Mouse (Mus musculus) megakaryocyte, embryonic 14.5 days (primary cell): ENCODE data around the gene Ginm1. TPM values are rescaled to one million over a fixed set of nuclear protein-coding genes. Genes with fewer than 3 reads are reported as not detected.
"Not testable (repeated sequence)": the region's sequence is repeated elsewhere in the genome, so short reads cannot be mapped to it uniquely, and the experiment has no call there.

Experiments used
- H3K27me3 ChIP-seq: replicated peaks from 2 replicates; pipeline ENCODE3; 2012; ENCODE audit warnings: inconsistent platforms
- H3K36me3 ChIP-seq: replicated peaks from 2 replicates; pipeline ENCODE3; 2012; ENCODE audit warnings: low read length, inconsistent platforms, mixed read lengths
- H3K4me1 ChIP-seq: 2 replicates; pipeline ENCODE4 v1.6.1; 2012; ENCODE audit warnings: inconsistent platforms
- H3K4me3 ChIP-seq: replicated peaks from 2 replicates; pipeline ENCODE3; 2012; ENCODE audit warnings: moderate library complexity, mild to moderate bottlenecking, inconsistent platforms
- H3K9me3 ChIP-seq: 2 replicates; pipeline ENCODE4 v1.6.1; 2012; ENCODE audit warnings: inconsistent platforms
- FLI1 ChIP-seq: IDR thresholded peaks from 2 replicates; pipeline ENCODE4 v1.6.1; 2012; ENCODE audit warnings: low read length, inconsistent platforms, mixed read lengths
- GATA1 ChIP-seq: IDR thresholded peaks from 3 replicates; pipeline ENCODE4 v1.6.1; 2012; ENCODE audit warnings: mixed read lengths, low read length, inconsistent platforms, borderline replicate concordance
- polyA plus RNA-seq: library from polyadenylated mRNA; stranded (reverse); fragments of >175 nt; gene quantifications from 2 replicates; pipeline ENCODE4 v1.2.3, GENCODE M21; 2012; ENCODE audit warnings: low replicate concordance; ENCODE audit not compliant: insufficient read depth

Ginm1 gene
- polyA plus RNA-seq, 1 experiment = 26.3 TPM

- Histone ChIP-seq H3K9me3 (no peaks in the 10 kb centered on the region), H3K4me1 (peaks cover 42% of the 10 kb centered on the region), H3K4me3 (peak overlapping the region; percentile 46), H3K36me3 (peaks cover 55% of the 10 kb centered on the region), H3K27me3 (no peaks in the 10 kb centered on the region)
- no peak for TF ChIP-seq FLI1
- no peak for TF ChIP-seq GATA1
Measured at GRCm38 (mm10) chr10:7778361-7778760, 14.3 kb downstream of the Ginm1 start.

- no peak for TF ChIP-seq FLI1
- TF ChIP-seq GATA1 = no peak
- Histone ChIP-seq H3K4me3 (no peak overlapping the region), H3K36me3 (peaks cover 84% of the 10 kb centered on the region), H3K27me3 (no peaks in the 10 kb centered on the region), H3K4me1 (peaks cover 23% of the 10 kb centered on the region), H3K9me3 (no peaks in the 10 kb centered on the region)
Measured at GRCm38 (mm10) chr10:7775421-7775820, 17.2 kb downstream of the Ginm1 start.

GRCm38 (mm10) chr10:7772769-7773168 lies 19.9 kb downstream of the Ginm1 start:
- no peaks in the 10 kb centered on the region for H3K9me3 ChIP-seq
- TF ChIP-seq GATA1 (no peak), FLI1 (no peak)
- no peaks in the 10 kb centered on the region for H3K27me3 ChIP-seq
- no peak overlapping the region for H3K4me3 ChIP-seq
- H3K36me3 ChIP-seq = peaks cover 98% of the 10 kb centered on the region
- peaks cover 5% of the 10 kb centered on the region; the same call in 1 of the 2 replicates for H3K4me1 ChIP-seq

- Histone ChIP-seq H3K27me3 (no peaks in the 10 kb centered on the region), H3K4me3 (no peak overlapping the region), H3K9me3 (no peaks in the 10 kb centered on the region), H3K4me1 (peaks cover 5% of the 10 kb centered on the region; the same call in 1 of the 2 replicates), H3K36me3 (peaks cover 98% of the 10 kb centered on the region)
- TF ChIP-seq FLI1 (no peak), GATA1 (no peak)
Measured at GRCm38 (mm10) chr10:7772346-7772745, 20.3 kb downstream of the Ginm1 start.

DNA sequence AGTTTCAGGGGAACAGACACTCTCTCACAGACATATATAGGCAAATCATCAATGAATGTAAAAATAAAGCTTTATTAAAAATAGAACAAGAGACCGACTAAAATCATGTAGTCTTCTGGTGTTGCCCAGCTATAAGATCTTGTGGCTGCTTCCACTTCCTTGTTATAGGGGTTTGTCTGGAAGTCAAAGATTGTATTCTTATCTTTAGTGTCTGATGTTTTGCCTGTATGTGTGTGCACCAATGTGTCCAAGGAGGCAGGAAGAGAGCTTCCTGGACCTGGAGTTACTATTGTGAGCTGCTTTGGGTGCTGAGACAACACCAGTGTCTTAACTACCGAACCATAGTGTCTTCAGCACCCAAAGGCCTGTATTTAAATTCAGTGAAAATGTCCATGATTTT lies 35.1 kb downstream of the Ginm1 start:
- H3K27me3 ChIP-seq = no peaks in the 10 kb centered on the region
- peaks cover 81% of the 10 kb centered on the region for H3K36me3 ChIP-seq

DNA sequence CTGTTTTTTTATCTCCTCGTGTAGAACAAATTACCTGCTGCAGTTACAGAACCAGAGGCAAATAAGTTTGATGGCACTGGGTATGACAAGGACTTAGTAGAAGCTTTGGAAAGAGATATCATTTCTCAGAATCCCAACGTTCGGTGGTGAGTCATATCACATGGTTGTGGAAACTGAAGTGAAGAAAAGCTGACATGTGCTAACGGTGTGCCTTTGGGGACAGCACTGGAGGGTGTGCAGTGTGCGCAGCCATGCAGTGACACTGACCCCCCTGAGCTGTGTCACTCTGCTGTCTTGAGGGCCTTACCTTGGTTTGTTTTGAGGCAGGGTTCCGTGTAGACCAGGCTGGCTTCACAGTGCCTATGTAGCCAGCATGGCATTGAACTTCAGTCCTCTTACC lies 43.9 kb downstream of the Ginm1 start:
- Histone ChIP-seq H3K27me3 (no peaks in the 10 kb centered on the region), H3K4me3 (no peak overlapping the region), H3K4me1 (peaks cover 4% of the 10 kb centered on the region; the same call in 1 of the 2 replicates), H3K36me3 (peaks cover 75% of the 10 kb centered on the region), H3K9me3 (no peaks in the 10 kb centered on the region)
- TF ChIP-seq FLI1 (no peak), GATA1 (no peak)

More for the DNA sequence above, 35.1 kb downstream of the Ginm1 start:
- no peaks in the 10 kb centered on the region for H3K9me3 ChIP-seq
- H3K4me1 ChIP-seq = peaks cover 20% of the 10 kb centered on the region
- TF ChIP-seq GATA1 (no peak), FLI1 (no peak)
- no peak overlapping the region for H3K4me3 ChIP-seq

DNA sequence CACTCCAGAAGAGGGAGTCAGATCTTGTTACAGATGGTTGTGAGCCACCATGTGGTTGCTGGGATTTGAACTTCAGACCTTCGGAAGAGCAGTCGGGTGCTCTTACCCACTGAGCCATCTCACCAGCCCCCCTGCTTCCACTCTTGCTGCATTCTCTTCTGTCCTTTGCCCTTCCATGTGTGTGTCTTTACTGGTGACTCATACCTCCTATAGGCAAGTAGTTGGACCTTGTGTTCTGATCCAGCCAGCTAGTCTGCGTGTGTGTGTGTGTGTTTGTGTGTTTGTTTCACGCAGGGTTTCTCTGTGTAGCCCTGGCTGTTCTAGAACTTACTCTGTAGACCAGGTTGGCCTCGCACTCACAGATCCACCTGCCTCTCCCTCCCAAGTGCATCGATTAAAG lies 47.1 kb downstream of the Ginm1 start:
- not testable (repeated sequence) for H3K9me3 ChIP-seq, H3K27me3 ChIP-seq, H3K4me3 ChIP-seq, H3K4me1 ChIP-seq
- peaks cover 79% of the 10 kb centered on the region for H3K36me3 ChIP-seq

DNA sequence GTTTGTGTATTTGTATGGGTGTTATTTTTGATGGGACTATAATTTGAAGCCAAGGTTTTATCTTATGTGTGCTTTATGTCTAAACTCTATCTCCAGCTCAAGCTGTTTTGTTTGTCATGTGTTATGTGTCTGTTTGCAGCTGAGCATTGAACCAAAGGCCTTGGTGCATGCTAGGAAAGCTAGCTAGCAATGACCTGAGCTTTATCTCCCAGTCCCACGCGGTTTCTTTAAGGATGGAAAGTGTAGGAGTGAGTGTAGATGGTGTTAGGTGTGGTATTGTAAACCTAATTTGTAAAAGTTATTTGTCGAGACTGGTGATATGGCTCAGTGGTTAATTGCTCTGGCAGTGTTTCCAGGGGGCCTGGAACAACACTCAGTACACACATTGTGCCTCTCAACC lies 54.7 kb downstream of the Ginm1 start:
- Histone ChIP-seq H3K9me3 (no peaks in the 10 kb centered on the region), H3K27me3 (no peaks in the 10 kb centered on the region), H3K36me3 (peaks cover 37% of the 10 kb centered on the region), H3K4me3 (no peak overlapping the region), H3K4me1 (peaks cover 42% of the 10 kb centered on the region)
- TF ChIP-seq GATA1 (no peak), FLI1 (no peak)

DNA sequence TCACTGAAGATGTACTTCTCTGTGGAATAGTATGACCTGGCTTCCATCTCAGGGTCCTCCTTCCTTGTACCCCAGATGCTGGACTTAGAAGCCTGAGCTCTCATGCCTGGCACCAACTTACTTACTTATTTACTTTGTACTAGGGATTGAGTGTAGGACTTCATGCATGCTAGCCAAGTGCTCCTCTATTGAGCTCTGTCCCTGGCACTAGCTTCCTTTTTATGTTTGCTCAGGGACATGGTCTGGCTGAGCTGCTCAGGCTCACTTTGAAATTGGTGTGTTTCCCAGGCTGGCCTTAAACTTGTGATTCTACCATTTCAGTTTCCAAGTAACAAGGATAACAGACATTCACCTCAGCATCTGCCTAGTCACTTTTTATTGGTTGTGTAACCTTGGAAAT lies 55.5 kb downstream of the Ginm1 start:
- peaks cover 31% of the 10 kb centered on the region for H3K36me3 ChIP-seq
- H3K9me3 ChIP-seq = no peaks in the 10 kb centered on the region
- TF ChIP-seq FLI1 (no peak), GATA1 (no peak)
- H3K4me3 ChIP-seq = no peak overlapping the region
- H3K4me1 ChIP-seq = peaks cover 42% of the 10 kb centered on the region
- no peaks in the 10 kb centered on the region for H3K27me3 ChIP-seq

DNA sequence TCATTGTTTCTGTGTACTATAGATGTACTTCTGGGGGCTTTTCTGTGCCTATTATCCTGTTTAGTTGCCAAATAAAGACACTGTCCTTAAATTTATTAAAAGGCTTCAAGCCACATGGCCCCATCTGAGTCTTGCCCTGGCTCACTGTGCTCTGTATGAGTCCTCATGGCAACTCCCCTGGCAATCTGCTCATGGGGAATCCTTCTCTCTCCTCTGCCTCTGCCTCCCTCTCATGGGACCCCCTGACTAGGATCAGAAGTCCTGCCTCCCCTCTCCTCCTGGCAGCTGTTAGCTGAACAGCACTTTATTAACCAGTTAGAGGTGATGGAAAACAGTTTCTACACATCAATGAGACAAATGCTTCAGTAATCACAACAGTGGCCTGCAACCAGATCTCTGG lies 61.0 kb downstream of the Ginm1 start:
- no peak for TF ChIP-seq GATA1
- no peak for TF ChIP-seq FLI1
- no peaks in the 10 kb centered on the region for H3K27me3 ChIP-seq

DNA sequence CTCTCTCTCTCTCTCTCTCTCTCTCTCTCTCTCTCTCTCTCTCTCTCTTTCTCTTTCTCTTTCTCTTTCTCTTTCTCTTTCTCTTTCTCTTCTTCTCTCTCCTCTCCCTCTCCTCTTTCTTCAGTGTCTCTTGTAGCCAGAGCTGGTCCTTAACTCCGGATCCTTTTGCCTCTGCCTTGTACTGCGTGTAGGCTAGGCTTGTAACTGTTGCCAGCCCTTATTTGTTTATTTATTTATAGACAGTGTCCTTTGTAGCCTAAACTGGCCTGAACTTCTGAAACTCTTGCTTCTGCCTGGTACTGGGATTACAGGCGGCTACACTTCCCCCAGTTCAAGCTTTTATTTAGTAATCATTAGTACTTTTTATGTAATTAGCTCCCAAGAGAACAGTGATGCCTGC lies 65.6 kb downstream of the Ginm1 start:
- H3K27me3 ChIP-seq = no peaks in the 10 kb centered on the region
- H3K4me3 ChIP-seq = peak overlapping the region; percentile 94
- no peaks in the 10 kb centered on the region for H3K9me3 ChIP-seq
- H3K4me1 ChIP-seq = peaks cover 49% of the 10 kb centered on the region
- TF ChIP-seq FLI1 = no peak
- TF ChIP-seq GATA1 = no peak
- peaks cover 3% of the 10 kb centered on the region for H3K36me3 ChIP-seq

More for the DNA sequence above, 61.0 kb downstream of the Ginm1 start:
- Histone ChIP-seq H3K4me1 (peaks cover 48% of the 10 kb centered on the region), H3K9me3 (no peaks in the 10 kb centered on the region), H3K36me3 (peaks cover 3% of the 10 kb centered on the region), H3K4me3 (no peak overlapping the region)
